Mouse (Mus musculus): ENCODE measurements around the gene Gm17949. TPM values are rescaled to one million over a fixed set of nuclear protein-coding genes. Genes with fewer than 3 reads are reported as not detected.
"Not testable (repeated sequence)": the region's sequence is repeated elsewhere in the genome, so short reads cannot be mapped to it uniquely, and the experiment has no call there.

Gm17949 gene
- total RNA-seq, 2 experiments from 2014 or later, result 0.27 to 0.34 TPM

DNA sequence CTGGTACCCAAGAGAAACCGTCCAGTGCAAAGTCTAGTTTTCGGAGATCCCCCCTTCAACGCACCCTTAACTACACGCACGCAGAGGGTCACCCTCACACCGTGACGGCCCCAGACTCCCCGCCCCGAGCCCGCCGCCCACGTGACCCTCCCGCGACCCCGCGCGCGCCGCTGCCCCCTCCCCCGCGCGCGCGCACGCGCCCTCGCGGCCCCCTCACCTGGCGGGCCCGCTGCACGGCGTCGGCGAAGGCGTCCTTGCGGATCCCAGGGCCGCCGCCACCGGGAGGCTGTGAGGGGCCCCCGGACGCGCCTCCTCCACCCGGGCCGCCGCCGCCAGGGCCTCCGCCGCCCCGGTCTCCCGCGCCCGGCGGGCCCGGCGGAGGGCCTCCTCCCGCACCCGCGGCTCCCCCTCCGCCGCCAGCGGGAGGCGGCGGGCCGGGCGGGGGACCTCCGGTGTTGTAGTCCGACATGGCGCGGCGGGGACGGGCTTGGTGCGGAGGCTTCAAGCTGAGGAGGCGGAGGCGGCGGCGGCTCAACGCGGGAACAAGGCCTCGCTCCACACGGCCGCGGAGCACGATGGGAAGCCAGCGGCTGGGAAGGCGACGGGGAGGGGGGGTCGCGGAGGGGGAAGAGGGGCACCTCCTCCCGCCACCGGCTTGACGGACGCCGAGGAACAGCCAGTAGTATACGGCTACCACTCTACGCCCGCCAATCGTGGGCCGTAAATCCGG lies 19.8 kb downstream of the Gm17949 start, which contains the start of gene Khsrp:
TSS of gene Khsrp (minus strand) at position 592 of the 730 bp plus-strand sequence.
- intact Hi-C loops (cut with DNase I), result no loop called here
- DNase-seq (ENCODE audit: low spot score in 2 of 2), result peak in 1 of 2 experiments; percentile 43

DNA sequence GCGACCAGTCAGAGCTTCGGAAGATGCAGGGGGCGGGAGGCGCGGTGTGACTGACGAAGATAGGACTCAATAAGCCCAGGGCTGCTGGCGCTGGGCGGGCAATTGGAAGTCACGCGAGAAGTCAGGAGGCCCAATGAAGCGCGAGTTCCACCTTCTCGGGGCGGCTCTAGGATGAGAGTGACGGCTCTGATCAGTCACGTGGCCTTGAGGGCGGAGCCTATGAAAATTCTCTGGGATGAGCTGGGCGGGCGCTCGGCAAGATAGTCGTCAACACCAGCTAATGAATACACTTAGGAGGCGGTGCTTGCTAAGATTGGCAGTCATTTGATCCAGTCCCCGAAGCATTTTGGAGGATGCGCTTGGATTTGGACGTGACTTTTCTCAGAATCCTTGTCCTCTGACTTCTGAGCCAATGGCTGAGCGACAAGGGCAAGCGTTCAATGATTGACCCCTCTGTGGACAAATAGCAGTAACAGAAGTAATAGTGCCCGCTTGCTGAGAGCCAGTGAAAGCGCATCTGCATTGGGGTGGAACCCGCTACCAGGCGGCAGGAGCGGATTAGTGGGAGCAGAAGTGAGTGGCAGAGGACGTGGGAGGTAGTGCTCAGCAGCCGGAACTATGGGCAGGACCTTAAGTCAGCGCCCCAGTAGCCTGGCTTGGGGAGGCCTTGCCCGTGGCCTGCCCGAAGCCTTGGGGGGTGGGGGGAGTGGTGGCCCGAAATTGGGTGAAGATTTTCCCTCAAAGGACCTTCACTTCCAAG lies 20.6 kb downstream of the Gm17949 start:
- DNase-seq (ENCODE audit: low spot score in 2 of 2), result peak; percentile 99 to 100
- intact Hi-C loops (cut with DNase I), result no loop called here

GRCm38 (mm10) chr17:57032854-57033253 lies 21.6 kb downstream of the Gm17949 start:
- no peak for DNase-seq (ENCODE audit: low spot score in 2 of 2)
- intact Hi-C loops (cut with DNase I), result no loop called here

DNA sequence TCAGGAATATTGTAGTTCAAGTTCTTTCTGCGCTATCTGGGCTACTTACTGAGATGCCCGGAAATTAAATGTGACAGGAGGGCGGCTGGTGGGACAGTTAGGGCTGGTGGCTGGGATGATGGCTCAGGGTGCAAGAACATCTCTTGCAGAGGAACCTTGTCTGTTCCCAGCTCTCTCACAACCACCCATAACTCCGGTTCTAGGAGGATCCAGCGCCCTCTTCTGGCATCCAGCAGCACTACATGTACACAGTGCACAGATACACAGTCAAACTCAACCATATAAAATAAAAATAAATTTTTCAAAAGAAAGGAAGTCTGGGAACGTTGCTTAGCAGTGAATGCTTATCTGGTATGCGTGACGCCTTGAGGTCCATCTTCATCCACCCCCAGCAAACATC lies 27.7 kb downstream of the Gm17949 start:
- no peak for DNase-seq (ENCODE audit: low spot score in 2 of 2)
- intact Hi-C loops (cut with DNase I), result no loop called here

- intact Hi-C loops (cut with DNase I), result no loop called here
- DNase-seq (ENCODE audit: low spot score in 2 of 2), result no peak
These were observed 30.3 kb downstream of the Gm17949 start, which contains the start of gene Slc25a41 for GRCm38 (mm10) chr17:57041554-57041953. Slc25a41 (minus strand) TSS chr17:57041654.

- intact Hi-C loops (cut with DNase I), result no loop called here
- DNase-seq (ENCODE audit: low spot score in 2 of 2), result no peak
These were observed 36.1 kb downstream of the Gm17949 start for GRCm38 (mm10) chr17:57047406-57047805.

DNA sequence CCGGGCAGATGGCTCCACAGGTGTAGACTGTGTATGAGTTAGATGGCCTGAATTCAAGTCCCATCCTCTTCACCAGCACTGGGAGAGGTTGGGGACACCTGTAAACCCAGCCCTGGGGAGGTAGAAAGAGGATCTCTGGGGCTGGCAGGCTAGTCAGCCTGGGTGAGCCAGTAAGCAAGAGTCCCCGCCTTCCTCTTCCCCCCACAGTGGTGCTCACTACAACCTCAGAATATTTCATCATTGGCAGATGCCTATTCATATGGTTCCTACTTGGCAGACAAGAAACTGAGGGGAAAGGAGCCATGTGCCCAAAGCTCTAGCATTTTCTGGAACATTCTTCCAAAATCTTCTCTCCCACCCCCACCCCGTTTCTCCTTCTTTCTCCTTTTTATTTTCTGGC lies 37.5 kb downstream of the Gm17949 start:
- intact Hi-C loops (cut with DNase I), result no loop called here
- DNase-seq (ENCODE audit: low spot score in 2 of 2), result no peak

- DNase-seq (ENCODE audit: low spot score in 2 of 2); intact Hi-C loops (cut with DNase I): not testable (repeated sequence)
These were observed 40.4 kb downstream of the Gm17949 start for GRCm38 (mm10) chr17:57051679-57052078.

DNA sequence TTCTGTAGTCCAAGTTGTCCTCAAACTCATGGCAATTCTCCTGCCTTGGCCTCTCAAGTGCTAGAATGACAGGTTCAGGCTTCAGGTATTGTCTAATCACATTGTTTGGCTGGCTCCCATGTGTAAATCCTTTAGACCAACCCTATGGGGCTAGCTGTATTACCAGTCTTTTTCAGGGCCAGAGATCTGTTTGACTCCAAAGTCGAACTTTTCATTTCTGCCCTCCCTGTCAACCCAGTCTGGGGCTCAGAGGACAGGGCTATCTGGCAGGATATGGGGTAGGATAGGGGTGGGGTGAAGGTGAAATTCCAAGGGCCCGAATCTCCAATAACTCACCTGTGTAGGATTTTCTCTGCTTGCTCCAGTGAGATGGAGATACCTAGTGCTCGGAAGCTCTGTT lies 45.0 kb downstream of the Gm17949 start:
- intact Hi-C loops (cut with DNase I), result no loop called here
- DNase-seq (ENCODE audit: low spot score in 2 of 2), result no peak

DNA sequence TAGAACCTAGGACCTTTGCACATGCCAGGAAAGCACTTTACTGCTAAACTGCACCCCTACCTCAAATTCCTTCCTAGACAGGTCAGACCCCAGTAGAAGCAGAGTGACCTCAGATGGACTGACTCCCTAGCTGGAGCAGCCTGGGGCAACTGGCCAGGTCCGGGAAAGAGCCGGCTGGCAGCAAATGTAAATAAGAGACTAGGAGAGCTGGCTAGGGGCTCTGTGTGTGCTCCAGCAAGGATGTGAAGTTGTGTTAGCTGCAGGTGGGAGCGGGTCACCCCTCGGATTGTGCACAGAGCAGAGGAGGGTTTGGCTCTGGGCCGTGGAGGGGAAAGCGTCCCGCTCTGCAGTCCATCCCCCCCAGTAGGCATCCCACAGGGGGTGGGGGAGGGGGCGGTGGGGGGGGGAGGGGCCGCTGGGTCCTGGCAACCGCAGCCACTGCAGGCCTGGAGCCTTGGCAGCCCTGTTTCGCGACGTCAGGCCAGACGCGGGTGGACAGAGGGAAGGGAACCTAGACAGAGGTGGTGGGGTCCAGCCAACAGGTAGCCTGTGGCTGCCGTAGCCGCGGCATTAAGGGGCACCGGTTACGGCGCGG lies 47.7 kb downstream of the Gm17949 start, which contains the start of gene Crb3:
TSS of gene Crb3 (plus strand) at position 215 of the 595 bp plus-strand sequence.
- peak in 1 of 2 experiments; percentile 29 for DNase-seq (ENCODE audit: low spot score in 2 of 2)
- intact Hi-C loops (cut with DNase I), result no loop called here

- DNase-seq (ENCODE audit: low spot score in 2 of 2), result peak; percentile 76
- intact Hi-C loops (cut with DNase I), result no loop called here
These were observed 48.3 kb downstream of the Gm17949 start, which contains the start of gene Slc25a23 for GRCm38 (mm10) chr17:57059486-57059977. Slc25a23 (minus strand) TSS chr17:57059863.

GRCm38 (mm10) chr17:57060231-57060801 lies 49.0 kb downstream of the Gm17949 start:
- intact Hi-C loops (cut with DNase I), result no loop called here
- DNase-seq (ENCODE audit: low spot score in 2 of 2), result peak; percentile 96 to 98

DNA sequence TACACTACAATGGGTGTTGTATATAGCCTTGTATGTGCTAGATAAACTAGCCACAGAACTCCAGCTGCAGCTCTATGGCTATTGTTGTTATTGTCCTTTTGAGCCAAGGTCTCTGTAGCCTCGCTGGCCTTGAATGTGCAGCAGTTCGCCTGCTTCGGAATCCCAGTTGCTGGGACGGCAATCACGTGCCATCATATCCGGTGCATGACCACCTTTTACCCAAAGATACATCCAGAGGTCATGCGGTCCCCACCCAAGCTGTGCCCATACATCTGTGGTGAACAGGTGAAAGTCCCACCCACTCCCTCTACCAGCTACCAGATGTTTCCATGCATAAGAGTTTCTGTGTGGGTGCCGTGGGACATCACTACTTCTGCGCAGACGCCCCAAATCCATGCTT lies 49.8 kb downstream of the Gm17949 start:
- DNase-seq (ENCODE audit: low spot score in 2 of 2), result no peak
- intact Hi-C loops (cut with DNase I), result no loop called here

DNA sequence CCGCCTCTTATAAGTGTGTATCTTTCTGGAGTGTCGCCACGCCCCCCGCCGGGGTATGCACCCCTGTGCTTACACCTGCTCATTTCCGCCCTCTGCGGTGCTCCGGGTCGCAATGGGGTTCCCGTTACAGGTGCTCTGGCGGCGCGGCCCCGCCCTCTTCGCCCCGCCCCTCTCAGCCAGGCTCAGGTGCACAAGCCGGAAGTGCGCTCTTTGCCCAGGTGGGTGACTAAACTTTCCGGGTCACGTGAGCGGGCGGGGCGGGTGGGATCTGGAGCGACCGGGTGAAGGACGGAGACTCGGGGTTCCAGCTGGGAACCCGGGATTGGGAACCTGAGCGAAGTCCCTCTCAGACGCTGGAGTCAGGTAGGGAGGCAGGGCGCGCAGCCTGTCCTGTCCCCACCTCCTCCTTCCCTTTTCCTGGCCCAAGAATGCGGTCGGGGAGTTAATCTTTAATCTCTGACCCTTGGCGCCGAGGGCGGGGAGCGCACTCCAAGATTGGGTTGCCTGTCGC lies 50.8 kb downstream of the Gm17949 start:
- intact Hi-C loops (cut with DNase I), result no loop called here
- no peak for DNase-seq (ENCODE audit: low spot score in 2 of 2)

DNA sequence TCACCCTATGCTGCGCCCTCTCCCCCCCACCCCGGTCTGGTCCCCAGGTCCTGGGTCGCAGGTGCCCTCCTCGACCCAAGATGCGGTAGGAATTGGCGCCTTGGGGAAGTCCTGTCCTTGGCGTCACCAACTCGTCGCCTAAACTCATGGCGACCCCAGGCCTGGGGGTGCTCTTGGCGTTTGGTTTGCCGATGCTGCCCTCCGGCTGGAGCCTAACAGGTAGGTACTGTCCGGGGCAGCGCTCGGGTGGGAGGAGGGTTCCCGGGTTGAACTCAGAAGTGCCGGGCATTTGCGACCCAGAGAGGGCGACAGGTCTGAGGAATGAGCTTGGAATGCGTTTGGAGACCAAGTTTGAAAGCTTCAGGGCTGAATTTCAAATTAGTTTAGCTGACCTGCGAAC lies 51.3 kb downstream of the Gm17949 start:
- intact Hi-C loops (cut with DNase I), result no loop called here
- DNase-seq (ENCODE audit: low spot score in 2 of 2), result no peak

- intact Hi-C loops (cut with DNase I), result no loop called here
- no peak for DNase-seq (ENCODE audit: low spot score in 2 of 2)
These were observed 51.8 kb downstream of the Gm17949 start for GRCm38 (mm10) chr17:57063031-57063430.

- intact Hi-C loops (cut with DNase I), result no loop called here
- DNase-seq (ENCODE audit: low spot score in 2 of 2), result no peak
These were observed 55.6 kb downstream of the Gm17949 start for GRCm38 (mm10) chr17:57066908-57067307.

- intact Hi-C loops (cut with DNase I), result no loop called here
- no peak for DNase-seq (ENCODE audit: low spot score in 2 of 2)
These were observed 59.0 kb downstream of the Gm17949 start for GRCm38 (mm10) chr17:57070272-57070671.

- intact Hi-C loops (cut with DNase I), result no loop called here
These were observed 59.4 kb downstream of the Gm17949 start for GRCm38 (mm10) chr17:57070699-57071098.

More at GRCm38 (mm10) chr17:57070699-57071098, 59.4 kb downstream of the Gm17949 start:
- DNase-seq (ENCODE audit: low spot score in 2 of 2), result no peak

Measured in left cerebral cortex, postnatal 36 days (tissue).